Mouse (Mus musculus): Measurements from ENCODE around the gene Rreb1.

DNA sequence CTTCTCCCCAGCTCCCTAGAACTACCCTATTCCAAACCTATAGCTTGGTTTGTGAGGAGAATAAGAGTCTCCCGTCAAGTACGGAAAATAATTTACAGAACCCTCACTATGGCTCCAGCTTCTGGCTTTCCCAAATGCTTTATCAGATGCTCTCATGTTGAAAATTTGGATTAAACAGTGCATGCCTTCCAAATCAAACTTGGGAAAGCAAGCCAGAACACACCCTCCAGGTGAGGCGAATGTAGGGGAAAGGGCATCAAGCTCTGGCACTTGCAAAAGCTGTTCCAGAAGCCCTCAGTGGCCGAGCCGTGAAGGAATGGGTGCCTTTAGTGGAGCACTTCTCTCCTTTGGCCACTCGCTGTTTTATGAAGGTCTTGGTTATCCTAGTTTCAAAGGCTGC, 126.2 kb downstream of the Rreb1 start:
- TF ChIP-seq CTCF (conservative IDR thresholded peaks at IDR 0.05; ENCODE audit: low read length), result no peak
- TF ChIP-seq NANOG (IDR thresholded peaks at IDR 0.05; ENCODE audit: borderline replicate concordance, low read length), result no peak
- no peak for TF ChIP-seq POU5F1 (IDR thresholded peaks at IDR 0.05; ENCODE audit: borderline replicate concordance, low read length)

All from E14TG2a.4 (cell line).